Mouse (Mus musculus) right cerebral cortex, postnatal 10 days (tissue): ENCODE measurements around the gene Rbm24.

Source experiments
- DNase-seq, 2 experiments: peaks; one replicate each; pipeline ENCODE4 v3.0.0; 2021; ENCODE audit warnings: low spot score in 2 of 2

Gene Rbm24

GRCm38 (mm10) chr13:46418141-46418601 is at the start of gene Rbm24:
Gene Rbm24, plus strand, starts transcription at chr13:46418434.
- peak; percentile 63 to 68 for DNase-seq

GRCm38 (mm10) chr13:46372884-46373283 is 45.4 kb upstream of the Rbm24 start:
- no peak for DNase-seq

- DNase-seq, result no peak
Observed at GRCm38 (mm10) chr13:46375371-46375770, 42.9 kb upstream of the Rbm24 start.

GRCm38 (mm10) chr13:46387396-46387795 is 30.8 kb upstream of the Rbm24 start:
- DNase-seq, result no peak

DNA sequence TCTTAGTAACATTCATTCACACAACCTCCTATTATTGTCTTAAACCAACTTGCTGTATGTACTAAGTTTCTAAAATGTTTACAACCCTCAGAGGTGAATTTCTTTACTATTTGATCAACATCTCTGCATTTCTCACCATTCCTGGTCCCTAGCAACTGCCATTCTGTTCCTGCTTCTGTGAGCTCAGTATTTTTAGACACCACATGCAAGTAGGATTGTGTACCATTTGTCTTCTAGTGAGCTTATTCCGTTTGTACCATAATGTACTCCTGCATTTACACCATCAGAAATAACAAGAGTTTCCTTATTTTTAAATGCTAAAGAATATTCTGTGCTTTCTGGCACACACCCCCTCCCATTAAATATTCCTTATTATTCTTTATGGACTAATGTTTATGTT is 26.6 kb upstream of the Rbm24 start:
- no peak for DNase-seq

- DNase-seq, result no peak
Observed at GRCm38 (mm10) chr13:46392893-46393292, 25.3 kb upstream of the Rbm24 start.

DNA sequence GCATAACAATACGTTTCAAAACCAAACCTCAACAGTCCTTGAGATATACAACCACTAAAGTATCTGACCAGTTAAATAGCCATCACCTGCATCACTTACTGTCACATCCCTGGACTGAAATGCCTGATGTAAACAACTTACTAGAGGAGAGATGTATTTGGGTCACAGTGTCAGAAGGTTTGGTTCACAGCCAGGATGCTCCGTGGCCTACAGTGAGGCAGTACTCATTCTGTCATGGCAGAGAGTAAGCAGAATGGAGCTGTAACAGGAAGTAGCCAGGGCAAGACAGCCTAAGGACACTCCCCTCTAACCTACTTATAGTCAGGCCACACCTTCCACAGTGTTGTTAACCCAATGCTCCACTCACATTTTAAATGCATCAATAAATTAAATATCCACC is 24.3 kb upstream of the Rbm24 start:
- DNase-seq, result no peak

- DNase-seq, result no peak
Observed at GRCm38 (mm10) chr13:46397235-46397634, 21.0 kb upstream of the Rbm24 start.

GRCm38 (mm10) chr13:46407151-46407550 is 11.1 kb upstream of the Rbm24 start:
- DNase-seq, result no peak

- no peak for DNase-seq
Observed at GRCm38 (mm10) chr13:46412247-46412646, 6.0 kb upstream of the Rbm24 start.

- no peak for DNase-seq
Observed at GRCm38 (mm10) chr13:46413588-46413987, 4.6 kb upstream of the Rbm24 start.

DNA sequence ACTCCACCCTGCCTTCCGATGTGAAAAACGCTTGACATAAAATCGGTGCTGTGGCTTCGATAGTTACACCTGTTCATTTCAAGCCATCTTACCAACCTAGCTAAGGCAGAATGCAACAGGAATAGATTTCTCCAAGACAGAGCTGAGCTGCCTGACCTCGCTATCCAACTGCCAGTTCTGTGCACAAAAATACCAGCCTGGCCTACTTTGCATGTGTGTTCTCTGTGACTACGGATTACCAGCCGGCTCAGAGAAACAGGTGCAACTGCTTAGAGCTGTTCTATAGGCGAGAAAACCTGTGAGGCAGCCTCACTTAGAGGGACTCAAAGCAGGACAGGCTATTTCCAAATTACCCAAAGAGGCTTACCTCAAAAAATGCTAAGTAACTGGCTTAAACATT is 4.2 kb upstream of the Rbm24 start:
- DNase-seq, result peak in 1 of 2 experiments; percentile 63

- no peak for DNase-seq
Observed at GRCm38 (mm10) chr13:46416021-46416420, 2.2 kb upstream of the Rbm24 start.

GRCm38 (mm10) chr13:46417594-46417993 is 640 bp upstream of the Rbm24 start:
- no peak for DNase-seq

DNA sequence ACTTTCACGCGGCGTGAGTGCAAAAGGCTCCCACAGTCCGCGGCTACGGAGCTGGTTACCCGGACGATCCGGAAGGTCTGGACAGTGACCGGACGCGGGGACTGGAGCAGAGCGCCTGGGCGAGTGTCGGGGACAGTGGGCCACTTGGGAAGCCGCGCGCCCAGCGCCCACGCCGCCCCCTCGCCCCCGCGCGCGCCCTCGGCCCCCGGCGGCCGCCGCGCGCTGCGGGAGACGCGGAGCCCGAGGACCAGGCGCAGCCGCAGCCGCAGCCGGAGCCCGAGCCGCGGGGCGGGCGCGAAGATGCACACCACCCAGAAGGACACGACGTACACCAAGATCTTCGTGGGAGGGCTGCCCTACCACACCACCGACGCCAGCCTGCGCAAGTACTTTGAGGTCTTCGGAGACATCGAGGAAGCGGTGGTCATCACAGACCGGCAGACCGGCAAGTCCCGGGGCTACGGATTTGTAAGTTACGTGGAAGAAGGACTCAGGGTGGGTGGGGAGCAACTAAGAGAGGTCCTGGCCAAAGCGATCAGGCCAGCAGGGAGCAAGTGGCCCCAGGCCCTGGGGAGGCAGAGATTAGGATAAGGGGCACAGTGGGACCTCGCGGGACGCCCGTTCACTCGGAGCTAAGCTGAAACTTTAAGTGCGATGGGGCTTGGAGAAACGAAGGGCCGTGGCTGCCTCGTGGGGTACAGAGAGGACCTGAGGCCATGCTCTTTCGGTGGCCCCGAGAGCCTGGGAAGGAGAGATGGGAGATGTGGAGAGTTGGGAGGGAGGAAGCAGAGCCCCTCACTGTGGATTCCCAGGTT is 704 bp downstream of the Rbm24 start:
- DNase-seq, result peak; percentile 45 to 46

GRCm38 (mm10) chr13:46419648-46420047 is 1.4 kb downstream of the Rbm24 start:
- no peak for DNase-seq

DNA sequence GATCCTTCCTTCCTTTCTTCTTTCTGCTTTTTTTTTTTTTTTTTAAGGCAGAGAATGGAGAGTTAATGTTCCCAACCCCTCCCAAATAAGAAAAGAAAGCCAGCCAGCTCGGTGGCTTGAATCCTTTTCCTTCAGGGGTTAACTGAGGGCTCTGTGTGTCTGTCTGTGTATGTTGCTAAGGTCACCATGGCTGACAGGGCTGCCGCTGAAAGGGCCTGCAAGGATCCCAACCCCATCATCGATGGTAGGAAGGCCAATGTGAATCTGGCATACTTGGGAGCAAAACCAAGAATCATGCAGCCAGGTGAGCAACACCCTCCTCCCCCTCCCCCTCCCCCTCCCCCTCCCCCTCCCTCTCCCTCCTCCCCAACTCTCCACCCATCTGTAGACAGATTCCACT is 1.9 kb downstream of the Rbm24 start:
- DNase-seq, result no peak

DNA sequence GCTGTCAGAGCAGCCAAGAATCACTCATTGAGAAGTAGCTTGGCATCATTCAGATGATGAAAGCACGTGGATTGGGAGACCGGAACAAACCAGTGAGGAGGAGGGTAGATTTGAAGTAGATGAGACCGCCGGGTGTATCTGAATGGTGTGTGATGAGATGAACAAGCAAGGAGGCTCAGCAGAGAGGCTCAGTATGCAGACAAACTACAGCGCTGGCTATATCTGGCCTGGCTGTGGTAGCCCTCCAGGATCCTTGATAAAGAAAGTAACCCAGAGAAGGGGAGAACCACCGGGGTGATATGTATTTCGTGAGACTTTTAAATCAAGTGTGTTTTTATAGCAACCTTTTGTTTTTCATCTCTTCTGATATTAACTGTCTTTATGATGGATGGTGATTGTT is 5.6 kb downstream of the Rbm24 start:
- peak in 1 of 2 experiments; percentile 24 for DNase-seq

DNA sequence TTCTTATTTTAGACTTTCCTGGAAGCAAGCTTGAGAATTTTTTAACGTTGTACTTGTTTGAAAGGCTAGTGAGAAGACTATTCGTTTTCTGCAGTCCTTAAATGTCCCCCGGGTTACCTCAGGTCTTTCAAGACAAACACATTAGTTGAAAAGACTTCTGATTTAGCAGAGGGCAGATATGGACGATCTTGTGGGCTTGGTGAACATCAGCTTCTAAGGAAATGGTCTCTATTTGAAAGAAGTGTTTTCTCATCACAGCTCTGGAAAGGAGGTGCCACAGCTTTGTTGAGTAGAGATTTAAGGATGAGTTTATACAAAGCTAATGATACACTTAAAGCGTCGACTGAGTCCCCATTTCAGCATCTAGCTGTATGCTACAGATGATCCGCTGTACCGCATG is 6.1 kb downstream of the Rbm24 start:
- DNase-seq, result peak in 1 of 2 experiments; percentile 9

- no peak for DNase-seq
Observed at GRCm38 (mm10) chr13:46426651-46427269, 8.5 kb downstream of the Rbm24 start.

- DNase-seq, result no peak
Observed at GRCm38 (mm10) chr13:46428964-46429363, 10.7 kb downstream of the Rbm24 start.

- no peak for DNase-seq
Observed at GRCm38 (mm10) chr13:46429866-46430265, 11.6 kb downstream of the Rbm24 start.

- peak in 1 of 2 experiments; percentile 62 for DNase-seq
Observed at GRCm38 (mm10) chr13:46433880-46434560, 15.8 kb downstream of the Rbm24 start.
